Mouse (Mus musculus) left cerebral cortex, postnatal 10 days (tissue): ENCODE measurements around the gene Asb13. TPM values are rescaled to one million over a fixed set of nuclear protein-coding genes. Genes with fewer than 3 reads are reported as not detected.

ENCODE experiments used
- DNase-seq, 2 experiments: peaks; one replicate each; pipeline ENCODE4 v3.0.0; 2021 to 2022; ENCODE audit warnings: low spot score in 2 of 2, mixed read lengths in 1 of 2; ENCODE audit errors: extremely low spot score in 1 of 2
- intact Hi-C: fragments of 180-260 bp; cut with DNase I; formaldehyde crosslinking; loops from one replicate; pipeline ENCODE4 v1.15.1; 2025
- total RNA-seq, 2 experiments: library from RNA; stranded (reverse); gene quantifications; 2 replicates each; pipeline ENCODE4 v1.2.3; 2021

Gene Asb13
- total RNA-seq, 2 experiments from 2014 or later, result 29.4 to 32.2 TPM

DNA sequence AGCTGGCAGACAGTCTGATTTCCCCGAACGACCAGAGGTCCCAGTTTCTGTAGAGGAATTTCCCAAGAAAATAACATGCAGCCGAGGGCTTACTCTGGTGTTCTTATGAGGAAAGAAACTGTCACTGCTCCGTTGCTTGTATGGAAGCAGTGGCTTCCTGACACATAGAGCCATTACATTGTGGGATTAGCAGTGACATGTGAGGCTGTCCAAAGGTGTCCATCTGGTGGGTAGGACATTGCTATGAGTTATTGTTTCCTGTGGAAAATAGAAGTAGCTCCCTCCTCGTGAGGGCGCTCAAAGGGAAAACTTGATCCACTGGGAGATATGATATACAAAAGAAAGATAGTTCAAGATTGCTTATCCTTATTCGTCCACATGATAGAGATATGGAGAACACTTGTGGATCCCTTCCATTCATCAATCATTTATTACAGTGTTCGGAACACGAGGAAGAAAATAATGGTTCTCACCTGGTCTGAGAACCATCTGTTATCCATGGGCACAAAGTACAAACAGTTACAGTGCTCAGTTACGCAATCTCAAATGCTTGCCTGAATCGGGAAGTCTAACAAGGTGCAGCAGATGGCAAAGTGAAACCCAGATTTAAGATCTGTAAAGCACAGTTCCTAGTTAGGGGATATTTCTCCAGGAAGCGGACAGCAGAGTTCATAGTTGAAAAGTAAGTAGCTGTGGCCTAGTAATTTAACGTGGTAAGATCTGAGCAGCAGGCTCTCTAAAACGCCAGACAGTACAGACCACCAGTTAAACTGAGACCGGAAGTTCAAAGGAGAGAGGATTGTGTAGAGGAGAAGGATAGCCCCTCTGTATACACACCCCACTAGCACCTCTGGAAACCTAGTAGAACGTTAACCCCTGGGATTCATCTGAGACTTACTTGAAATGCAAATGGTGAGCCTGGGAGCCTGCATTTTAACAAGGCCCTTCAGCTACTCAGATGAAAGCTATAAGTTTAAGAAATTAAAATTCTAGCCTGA lies 25.6 kb downstream of the Asb13 start:
- intact Hi-C loops, result loop anchor here (10.0 kb wide), 1 partner anchor 945 kb away; the partner anchor contains the start of gene Akr1e1

DNA sequence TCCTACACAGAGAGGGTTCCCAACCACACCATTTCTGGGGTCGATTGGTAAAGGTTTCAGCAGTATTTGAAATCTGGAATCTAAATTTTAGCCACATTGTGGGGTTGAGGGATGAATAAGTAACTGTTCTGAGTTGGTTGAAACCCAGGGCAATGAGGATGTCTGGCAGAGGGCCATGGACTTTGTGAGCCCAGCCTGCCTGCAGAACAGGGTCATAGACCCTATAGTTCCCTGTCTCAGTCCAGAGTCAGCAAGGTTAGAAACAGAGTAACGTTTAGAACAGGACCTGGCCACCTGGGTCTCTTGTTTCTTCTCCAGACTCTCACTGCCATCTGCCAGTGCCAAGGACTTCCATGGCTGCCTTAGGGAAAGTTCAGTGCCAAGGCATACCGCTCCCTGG lies 30.4 kb downstream of the Asb13 start:
- no peak for DNase-seq
- intact Hi-C loops, result loop anchor here (2.0 to 10.0 kb wide), 2 partner anchors 233 to 941 kb away; partner anchors contain the start of gene Akr1e1

More for the DNA sequence above, 25.6 kb downstream of the Asb13 start:
- no peak for DNase-seq

DNA sequence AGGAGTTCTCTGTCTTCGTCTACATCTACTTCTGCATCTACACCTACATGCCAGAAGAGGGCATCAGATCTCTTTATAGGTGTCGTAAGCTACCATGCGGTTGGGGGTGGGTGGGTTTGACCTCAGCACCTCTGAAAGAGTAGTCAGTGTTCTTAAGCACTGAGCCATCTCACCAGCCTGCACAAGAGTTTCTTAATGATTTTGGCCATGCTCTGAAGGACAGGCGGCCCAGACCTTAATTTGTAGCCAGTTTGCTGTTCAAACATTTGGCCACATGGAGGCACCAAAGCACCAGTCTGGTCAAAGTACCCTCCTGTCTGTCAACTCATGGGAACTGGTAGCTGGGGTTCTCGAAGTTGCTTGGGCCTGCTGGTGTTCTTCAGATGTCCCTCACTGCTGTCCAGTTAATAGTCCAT lies 31.5 kb downstream of the Asb13 start:
- DNase-seq, result peak; percentile 43 to 70
- intact Hi-C loops, result loop anchor here (2.0 to 10.0 kb wide), 3 partner anchors 231 to 939 kb away; partner anchors contain the start of gene Akr1e1

DNA sequence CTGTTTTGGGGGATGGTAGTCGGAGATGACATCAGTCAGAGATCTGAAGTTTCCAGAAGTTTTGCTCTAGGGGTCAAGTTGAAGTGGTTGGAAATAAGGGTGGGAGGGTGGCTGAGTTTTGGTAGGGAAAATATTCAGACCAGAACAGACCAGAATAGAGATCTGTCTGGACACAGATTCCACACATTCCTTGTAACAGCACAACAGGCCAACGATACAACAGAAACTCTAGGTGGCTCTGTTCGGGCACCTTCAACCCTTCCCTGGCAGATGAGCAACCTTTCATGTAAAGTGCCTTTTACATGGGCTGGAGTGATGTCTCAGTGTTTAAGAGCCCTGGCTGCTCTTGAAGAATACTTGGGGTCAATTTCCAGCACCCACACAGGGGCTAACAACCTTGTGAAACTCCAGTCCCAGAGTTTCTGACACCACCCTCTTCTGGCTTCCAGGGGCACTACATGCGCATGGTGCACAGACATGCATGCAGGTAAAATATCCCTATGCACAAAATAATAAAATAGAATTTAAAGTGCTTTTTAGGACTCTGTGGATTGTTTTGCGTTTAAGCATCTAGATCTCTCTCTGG lies 33.5 kb downstream of the Asb13 start:
- intact Hi-C loops, result loop anchor here (5.0 to 10.0 kb wide), 2 partner anchors 335 to 937 kb away; partner anchors contain the start of gene Akr1e1

DNA sequence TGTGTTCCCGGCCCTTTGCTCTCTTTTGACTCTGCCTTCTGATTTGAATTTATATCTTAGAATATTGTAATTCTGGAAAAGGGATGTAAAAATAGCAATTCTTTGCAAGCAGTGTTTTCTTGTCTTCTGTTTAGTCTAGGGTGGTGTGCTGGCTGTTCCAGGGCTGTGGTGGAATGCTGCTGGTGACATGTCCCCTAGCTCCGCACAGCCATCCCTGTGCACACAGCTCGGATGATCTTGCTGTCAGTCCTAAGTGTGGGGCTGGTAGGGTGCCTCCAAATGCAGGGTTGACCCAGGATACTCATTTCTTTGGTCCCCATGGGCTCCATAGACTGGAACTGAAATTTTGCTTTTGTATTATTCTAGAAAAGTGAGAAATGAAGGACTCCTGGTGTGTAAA lies 34.2 kb downstream of the Asb13 start:
- DNase-seq, result no peak
- intact Hi-C loops, result loop anchor here (5.0 to 10.0 kb wide), 2 partner anchors 334 to 937 kb away; partner anchors contain the start of gene Akr1e1

More for the DNA sequence above, 33.5 kb downstream of the Asb13 start:
- DNase-seq, result no peak

DNA sequence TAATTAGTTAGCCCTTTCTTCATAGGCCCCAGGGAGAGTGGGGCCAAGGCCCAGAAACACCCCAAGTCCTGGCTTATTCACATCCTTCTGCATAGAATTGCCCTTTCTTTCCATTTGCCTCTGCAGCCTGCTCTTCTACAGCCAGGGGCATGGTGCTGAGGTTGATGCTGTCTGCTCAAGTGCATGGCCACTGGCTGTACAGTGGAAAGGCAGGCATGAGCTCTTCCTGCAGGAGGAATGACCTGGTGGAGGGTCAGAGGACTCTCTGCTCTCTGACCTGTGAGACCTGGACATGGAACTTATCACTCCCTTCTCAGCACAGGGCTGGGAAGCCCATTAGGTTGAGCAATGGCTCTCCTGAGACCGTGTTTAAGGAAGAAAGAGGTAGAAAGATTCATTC lies 35.8 kb downstream of the Asb13 start:
- intact Hi-C loops, result loop anchor here (5.0 to 10.0 kb wide), 2 partner anchors 333 to 935 kb away; partner anchors contain the start of gene Akr1e1
- DNase-seq, result no peak

DNA sequence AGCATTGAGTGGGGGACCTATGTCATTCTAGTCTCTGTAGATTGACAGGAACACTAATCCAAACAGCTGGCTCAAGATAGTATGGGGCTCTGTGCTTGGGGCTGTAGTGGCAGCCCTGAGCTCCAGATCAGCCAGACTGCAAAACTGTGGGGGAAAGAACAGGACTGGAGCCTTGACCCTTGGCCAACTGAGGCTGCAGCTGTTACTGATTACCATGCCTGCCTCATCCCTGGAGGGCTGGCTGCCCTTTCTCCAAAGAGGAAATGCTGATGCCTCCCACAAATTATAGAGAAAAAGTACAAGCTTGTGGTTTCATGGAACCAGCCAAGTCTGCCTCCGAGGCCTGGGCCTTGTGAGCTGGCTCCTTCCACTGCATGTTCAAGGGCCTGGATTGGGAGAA lies 36.2 kb downstream of the Asb13 start:
- intact Hi-C loops, result no loop called here
- no peak for DNase-seq

DNA sequence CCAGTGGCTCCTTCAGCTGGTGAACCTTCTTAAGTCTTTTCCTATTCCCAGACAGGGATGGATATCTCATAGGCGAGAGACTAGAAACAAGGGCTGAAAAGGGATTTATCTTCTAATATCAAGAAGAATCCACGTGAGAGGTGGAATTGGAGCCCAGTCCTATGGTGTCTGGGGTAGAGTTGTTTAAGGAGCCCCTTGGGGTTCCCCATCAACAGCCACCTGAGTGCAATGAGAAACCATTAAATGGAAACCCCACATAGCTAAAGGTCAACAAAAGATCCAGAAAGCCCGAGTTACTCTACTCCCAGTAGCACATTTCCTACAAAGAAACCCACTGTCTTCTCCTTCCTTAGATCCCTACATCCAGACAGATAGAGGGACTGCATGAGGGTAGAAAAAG lies 39.3 kb downstream of the Asb13 start:
- DNase-seq, result no peak
- intact Hi-C loops, result no loop called here

DNA sequence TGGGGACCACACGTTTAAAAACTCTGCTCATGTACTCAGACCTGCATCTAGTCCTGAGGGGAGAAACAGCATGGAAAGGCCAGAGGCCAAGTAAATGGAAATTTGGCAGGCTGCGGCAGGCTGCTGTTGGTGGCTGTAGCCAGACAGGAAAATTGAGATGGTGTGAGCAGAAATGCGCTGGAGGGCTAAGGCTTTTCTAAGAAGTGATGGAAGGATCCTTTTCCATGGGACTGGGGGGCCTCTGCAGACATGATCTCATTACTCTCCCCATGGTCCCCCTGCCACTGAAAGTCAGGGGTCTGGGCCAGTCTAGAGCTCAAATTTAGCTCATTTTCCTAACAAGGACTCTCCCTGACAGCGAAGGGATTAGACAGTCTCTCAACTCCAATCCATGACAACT lies 39.8 kb downstream of the Asb13 start:
- intact Hi-C loops, result no loop called here
- DNase-seq, result no peak

DNA sequence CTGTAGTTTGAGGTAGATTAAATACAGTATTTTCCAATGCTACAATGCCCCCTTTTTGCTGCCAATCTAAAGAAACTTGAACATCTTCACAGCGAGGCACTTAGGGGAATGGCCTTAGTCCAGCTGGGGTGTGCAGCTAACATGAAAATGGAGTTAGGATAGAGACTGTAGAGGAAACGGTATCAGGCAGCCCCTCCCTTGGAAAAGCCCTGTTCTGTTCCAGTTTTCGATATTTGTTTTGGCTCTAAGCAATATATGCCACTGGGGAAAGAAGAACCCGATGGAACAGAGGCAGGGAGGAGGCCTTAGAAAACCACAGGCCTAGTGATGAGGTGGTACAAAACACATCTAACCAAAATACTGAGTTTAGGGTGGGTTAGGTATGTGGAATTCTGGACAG lies 42.0 kb downstream of the Asb13 start:
- no peak for DNase-seq
- intact Hi-C loops, result no loop called here

DNA sequence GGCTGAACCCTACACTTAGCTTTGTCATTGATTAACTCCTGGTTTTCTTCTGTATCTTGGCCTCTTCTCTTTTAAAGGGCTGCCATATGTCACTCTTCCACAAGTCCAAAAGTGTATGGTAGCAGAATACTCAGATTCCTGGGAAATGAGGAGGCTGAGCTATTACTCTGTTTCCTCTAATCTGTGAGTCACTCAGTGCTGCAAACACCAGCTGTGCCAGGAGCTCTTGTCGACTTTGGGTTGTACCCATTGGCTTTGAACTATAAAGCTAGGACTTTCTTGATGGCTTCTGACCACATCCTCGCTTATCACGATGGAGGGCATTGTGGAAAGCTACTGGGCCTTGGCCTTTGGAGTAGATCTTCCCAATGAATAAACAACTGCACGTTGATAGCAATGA lies 45.3 kb downstream of the Asb13 start:
- no peak for DNase-seq
- intact Hi-C loops, result no loop called here

DNA sequence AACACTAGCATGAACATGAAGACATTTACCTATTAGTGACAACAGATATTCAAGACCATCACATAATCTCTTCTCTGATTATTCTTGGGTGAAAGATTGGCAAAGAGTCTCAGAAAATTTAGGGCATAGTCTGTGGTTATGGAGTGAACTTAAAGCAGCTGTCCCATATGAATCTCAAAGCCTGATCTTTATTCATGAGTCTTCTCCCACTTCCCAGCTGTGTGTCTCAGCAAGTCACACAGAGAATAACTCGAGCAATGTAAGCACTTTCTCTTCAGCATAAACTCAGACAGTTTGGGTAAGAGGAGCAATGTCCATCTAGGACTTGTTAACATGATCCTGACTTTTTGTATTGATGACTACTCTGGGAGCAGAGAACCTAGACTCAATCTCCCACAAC lies 52.5 kb downstream of the Asb13 start:
- intact Hi-C loops, result no loop called here
- DNase-seq, result peak in 1 of 2 experiments; percentile 7

DNA sequence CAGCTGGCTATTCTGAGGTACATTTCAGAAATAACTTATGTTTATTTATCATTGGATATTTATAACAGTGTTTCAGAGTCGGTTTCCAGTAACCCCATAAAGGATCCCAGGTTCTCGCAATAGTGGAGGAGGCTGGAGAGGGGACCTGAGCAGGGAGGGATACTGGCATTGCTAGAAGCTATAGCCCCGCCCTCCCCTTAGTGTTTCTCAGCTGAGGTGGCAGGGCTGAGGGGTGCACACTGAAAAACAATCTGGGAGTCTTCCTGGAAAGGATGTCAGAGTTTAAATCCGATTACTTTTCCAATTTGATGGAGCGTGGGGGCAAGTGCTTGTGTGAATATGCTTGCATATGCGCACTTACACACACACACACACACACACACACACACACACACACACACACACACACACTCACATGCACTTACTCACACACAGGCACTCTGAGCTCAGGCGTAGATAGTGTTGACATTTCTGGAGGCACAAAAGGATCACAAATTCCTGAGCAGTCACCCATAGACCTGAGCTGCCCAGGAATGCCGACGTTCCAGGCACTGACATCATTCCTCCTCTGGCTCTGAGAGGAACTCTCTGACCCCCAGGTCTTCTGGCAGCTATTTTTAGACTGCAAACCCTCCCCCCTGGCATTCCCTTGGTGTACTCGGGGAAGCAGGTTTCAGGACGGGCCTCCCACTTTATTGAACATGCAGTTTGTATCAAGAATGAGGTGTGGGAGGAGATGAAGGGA lies 60.9 kb downstream of the Asb13 start:
- DNase-seq, result no peak
- intact Hi-C loops, result no loop called here

DNA sequence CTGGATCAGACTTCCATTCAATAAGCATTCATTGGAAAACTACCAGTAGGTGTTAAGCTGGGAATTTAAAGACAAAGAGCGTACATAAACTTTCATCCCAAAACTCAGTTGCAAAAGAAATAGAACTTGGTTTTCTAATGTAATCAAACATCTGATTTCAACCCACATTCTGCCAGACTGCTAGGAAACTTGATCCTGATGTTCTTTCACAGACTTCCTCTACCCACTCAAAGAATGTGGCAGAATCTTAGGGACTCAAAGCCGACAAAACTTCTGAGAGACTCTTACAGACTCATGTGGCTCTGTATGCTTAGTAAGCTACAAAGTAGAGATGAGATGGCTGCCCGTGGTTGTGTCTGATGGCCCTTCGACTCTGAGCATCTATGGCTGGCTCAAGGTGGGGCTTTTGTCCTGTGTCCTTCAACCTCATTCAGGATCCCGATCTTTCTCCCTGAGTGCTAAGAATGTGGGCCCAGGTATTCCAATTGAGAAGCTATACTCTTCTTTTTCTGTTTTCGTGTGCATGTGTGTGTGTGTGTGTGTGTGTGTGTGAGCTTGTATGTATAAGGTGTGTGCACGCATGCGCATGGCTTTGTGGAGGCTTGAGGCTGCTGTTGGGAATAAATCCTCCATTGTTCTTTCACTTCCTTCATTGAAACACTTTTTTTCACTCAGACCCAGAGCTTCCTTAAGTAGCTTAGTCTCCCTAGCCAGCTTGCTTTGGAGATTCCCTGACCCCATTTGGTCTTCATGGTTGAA lies 63.3 kb downstream of the Asb13 start:
- intact Hi-C loops, result no loop called here
- DNase-seq, result peak in 1 of 2 experiments; percentile 8

DNA sequence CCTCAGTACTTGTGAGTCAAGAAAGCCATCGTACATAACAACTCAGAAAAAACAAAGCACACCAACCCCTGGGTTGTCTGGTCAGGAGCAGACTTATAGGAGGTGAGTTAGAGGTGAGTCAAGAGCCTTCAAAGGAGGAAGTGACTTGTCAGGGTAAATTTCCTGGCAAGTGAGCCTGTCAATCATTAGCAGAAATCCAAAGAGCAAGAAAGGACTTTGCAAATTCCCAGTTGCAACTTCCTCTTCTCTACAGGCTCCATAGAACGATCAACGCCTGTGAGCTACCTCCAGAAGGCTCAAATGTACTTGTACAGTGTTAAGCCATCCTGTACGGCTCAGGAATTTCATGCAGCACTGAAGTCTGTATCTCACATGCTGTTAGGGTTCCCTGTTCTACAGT lies 66.9 kb downstream of the Asb13 start:
- no peak for DNase-seq
- intact Hi-C loops, result no loop called here
